In the genomic region with DNA sequence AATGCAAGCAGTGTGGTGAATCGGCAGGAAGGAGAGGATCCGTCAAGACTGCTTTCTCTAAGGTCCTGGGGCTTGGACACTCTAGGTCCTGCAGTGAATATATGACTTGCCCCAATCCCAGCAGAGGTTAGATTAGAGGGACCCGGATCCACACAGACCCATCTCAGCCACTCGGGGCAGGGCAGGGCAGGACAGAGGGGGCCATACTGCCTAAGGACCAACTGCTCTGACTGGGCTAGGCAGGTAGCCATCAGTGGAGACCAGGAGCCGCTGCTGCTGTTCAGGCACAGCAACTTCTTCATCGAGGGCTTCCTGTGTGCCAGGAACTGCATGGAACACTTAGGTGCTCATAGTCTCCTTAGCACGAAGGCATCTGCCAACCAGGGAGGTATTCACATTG, we compare ENCODE assay signal across 24 mouse cellular contexts. TPM values are rescaled to one million over a fixed set of nuclear protein-coding genes. Genes with fewer than 3 reads are reported as not detected.
DNase-seq lines count a peak whose midpoint lies in the region; ATAC-seq and TF ChIP-seq lines count a peak whose summit lies in the region.
"Had no signal": no experiment of that assay in that cellular context is flagged by ENCODE, and none has a peak within 500 bp of the region (broad histone marks: within the 10 kb centered on the region; RNA-seq: fewer than 3 reads in every experiment).

No protein-coding gene starts in this region.

- peak; percentile 11 for DNase-seq in liver, postnatal 0 days
- no peak for DNase-seq in liver
- DNase-seq in midbrain, embryonic 11.5 days (ENCODE audit: low spot score, missing footprints): peak; percentile 41
- DNase-seq in gastrocnemius, adult 8-10 months (ENCODE audit: low spot score in 2 of 2): no peak
- DNase-seq: cerebellum, adult 11-12 months; cerebellum, adult 9-10 months; cerebellum, postnatal 25 days; forebrain, postnatal 0 days; gastrocnemius, postnatal 25 days had no signal

- no peaks in the 10 kb centered on the region for H3K9me3 ChIP-seq in heart, embryonic 12.5 days (replicated peaks)
- no peaks in the 10 kb centered on the region for H3K9me3 ChIP-seq in heart, embryonic 11.5 days (replicated peaks; ENCODE audit: control insufficient read depth, low read length)
- no peaks in the 10 kb centered on the region for H3K9me3 ChIP-seq in liver, postnatal 0 days (ENCODE audit: low read length)
- no peaks in the 10 kb centered on the region for H3K9me3 ChIP-seq in midbrain, embryonic 11.5 days (ENCODE audit: control insufficient read depth, low read length)
- no peaks in the 10 kb centered on the region for H3K9me3 ChIP-seq in midbrain, embryonic 15.5 days
- H3K9me3 ChIP-seq: embryonic facial prominence, embryonic 13.5 days; forebrain, embryonic 13.5 days; hindbrain, embryonic 10.5 days had no signal

- peaks cover 62% of the 10 kb centered on the region for H3K4me1 ChIP-seq in heart, embryonic 12.5 days (replicated peaks)
- peaks cover 41% of the 10 kb centered on the region for H3K4me1 ChIP-seq in heart, embryonic 11.5 days (ENCODE audit: control insufficient read depth, insufficient read depth, low read length)
- H3K4me1 ChIP-seq in liver, postnatal 0 days (ENCODE audit: insufficient read depth): no peaks in the 10 kb centered on the region
- no peaks in the 10 kb centered on the region for H3K4me1 ChIP-seq in midbrain, embryonic 11.5 days (ENCODE audit: control insufficient read depth, insufficient read depth, low read length)
- H3K4me1 ChIP-seq in midbrain, embryonic 15.5 days: peaks cover 13% of the 10 kb centered on the region

- ATAC-seq in heart, embryonic 12.5 days (ENCODE audit: insufficient number of reproducible peaks, low FRiP score): no peak
- ATAC-seq in heart, embryonic 11.5 days (replicated peaks; ENCODE audit: insufficient number of reproducible peaks, low FRiP score, low TSS enrichment): no peak
- no peak for ATAC-seq in liver, postnatal 0 days
- ATAC-seq in midbrain, embryonic 11.5 days (ENCODE audit: low FRiP score): no peak
- no peak for ATAC-seq in midbrain, embryonic 15.5 days (replicated peaks)
- ATAC-seq: activated CD4-positive, CD25-positive, alpha-beta regulatory T cell, adult 4 months; forebrain, embryonic 13.5 days; forebrain, postnatal 0 days; Patski had no signal

- WGBS in heart, embryonic 12.5 days: 77% methylated on average over 7 of the region's 7 CpGs
- 69% methylated on average over 7 of the region's 7 CpGs for WGBS in heart, embryonic 11.5 days (ENCODE audit: insufficient replicate concordance)
- WGBS in liver, postnatal 0 days (ENCODE audit: insufficient replicate concordance): 73% methylated on average over 7 of the region's 7 CpGs
- WGBS in midbrain, embryonic 11.5 days: 83% methylated on average over 7 of the region's 7 CpGs
- 88% methylated on average over 7 of the region's 7 CpGs for WGBS in midbrain, embryonic 15.5 days

- H3K36me3 ChIP-seq in heart, embryonic 12.5 days: peaks cover 3% of the 10 kb centered on the region; the same call in 1 of the 2 replicates
- no peaks in the 10 kb centered on the region for H3K36me3 ChIP-seq in heart, embryonic 11.5 days (ENCODE audit: control insufficient read depth, insufficient read depth, low read length)
- H3K36me3 ChIP-seq in liver, postnatal 0 days (replicated peaks; ENCODE audit: insufficient read depth, low read length): no peaks in the 10 kb centered on the region
- H3K36me3 ChIP-seq in midbrain, embryonic 11.5 days (ENCODE audit: control insufficient read depth, insufficient read depth, low read length): no peaks in the 10 kb centered on the region
- no peaks in the 10 kb centered on the region for H3K36me3 ChIP-seq in midbrain, embryonic 15.5 days (replicated peaks)
- H3K36me3 ChIP-seq: embryonic facial prominence, embryonic 13.5 days; hindbrain, embryonic 10.5 days had no signal

- TF ChIP-seq EP300 in liver, postnatal 0 days (IDR thresholded peaks at IDR 0.05; ENCODE audit: low read depth): no peak

- no peak overlapping the region for H3K4me2 ChIP-seq in heart, embryonic 12.5 days
- no peak overlapping the region for H3K4me2 ChIP-seq in heart, embryonic 11.5 days
- no peak overlapping the region for H3K4me2 ChIP-seq in liver, postnatal 0 days (ENCODE audit: low read depth, low read length)
- H3K4me2 ChIP-seq in midbrain, embryonic 11.5 days: no peak overlapping the region
- no peak overlapping the region for H3K4me2 ChIP-seq in midbrain, embryonic 15.5 days
- H3K4me2 ChIP-seq: embryonic facial prominence, embryonic 13.5 days; forebrain, embryonic 13.5 days; hindbrain, embryonic 14.5 days had no signal

- H3K27me3 ChIP-seq in heart, embryonic 12.5 days (replicated peaks): no peaks in the 10 kb centered on the region
- no peaks in the 10 kb centered on the region for H3K27me3 ChIP-seq in heart, embryonic 11.5 days (ENCODE audit: control insufficient read depth, insufficient read depth, low read length)
- H3K27me3 ChIP-seq in liver, postnatal 0 days (ENCODE audit: insufficient read depth, low read length): no peaks in the 10 kb centered on the region
- H3K27me3 ChIP-seq in midbrain, embryonic 11.5 days (ENCODE audit: control insufficient read depth, insufficient read depth, low read length): no peaks in the 10 kb centered on the region
- H3K27me3 ChIP-seq in midbrain, embryonic 15.5 days (replicated peaks): no peaks in the 10 kb centered on the region
- H3K27me3 ChIP-seq: CH12.LX; embryonic facial prominence, embryonic 13.5 days; forebrain, embryonic 13.5 days; Patski had no signal

- TF ChIP-seq CTCF in liver, postnatal 0 days (IDR thresholded peaks at IDR 0.05; ENCODE audit: low read depth): no peak

- no peak overlapping the region for H3K9ac ChIP-seq in heart, embryonic 12.5 days
- H3K9ac ChIP-seq in heart, embryonic 11.5 days (ENCODE audit: low read depth, low read length): no peak overlapping the region
- H3K9ac ChIP-seq in liver, postnatal 0 days (replicated peaks): no peak overlapping the region
- no peak overlapping the region for H3K9ac ChIP-seq in midbrain, embryonic 11.5 days (ENCODE audit: low read length)
- no peak overlapping the region for H3K9ac ChIP-seq in midbrain, embryonic 15.5 days
- H3K9ac ChIP-seq: embryonic facial prominence, embryonic 13.5 days; forebrain, embryonic 13.5 days; forebrain, postnatal 0 days; hindbrain, embryonic 14.5 days had no signal

- peak overlapping the region; percentile 55; the same call in 1 of the 2 replicates for H3K27ac ChIP-seq in heart, embryonic 12.5 days (ENCODE audit: poor library complexity, severe bottlenecking)
- H3K27ac ChIP-seq in heart, embryonic 11.5 days (ENCODE audit: low read depth, low read length): no peak overlapping the region
- H3K27ac ChIP-seq in liver, postnatal 0 days (ENCODE audit: low read depth): no peak overlapping the region
- H3K27ac ChIP-seq in midbrain, embryonic 11.5 days (ENCODE audit: low read depth, low read length): no peak overlapping the region
- no peak overlapping the region for H3K27ac ChIP-seq in midbrain, embryonic 15.5 days
- H3K27ac ChIP-seq: embryonic facial prominence, embryonic 13.5 days; forebrain, embryonic 13.5 days; hindbrain, embryonic 10.5 days; hindbrain, embryonic 14.5 days had no signal

- no peak overlapping the region for H3K4me3 ChIP-seq in heart, embryonic 12.5 days
- no peak overlapping the region for H3K4me3 ChIP-seq in heart, embryonic 11.5 days (ENCODE audit: low read depth, low read length)
- H3K4me3 ChIP-seq in liver, postnatal 0 days (ENCODE audit: low read depth, low read length): no peak overlapping the region
- no peak overlapping the region for H3K4me3 ChIP-seq in midbrain, embryonic 11.5 days (ENCODE audit: low read depth, low read length)
- H3K4me3 ChIP-seq in midbrain, embryonic 15.5 days: no peak overlapping the region
- H3K4me3 ChIP-seq: embryonic facial prominence, embryonic 13.5 days; forebrain, embryonic 13.5 days; hindbrain, embryonic 10.5 days had no signal

RNA-seq across cellular contexts. Expression of a gene that starts 0.8 kb away (rescaled TPM):
- polyA plus RNA-seq in heart, embryonic 12.5 days (2016; fragmentation: Nextera tagmentation; extraction: Ambion mirVana): not detected in 2 replicates
- 0.55 TPM in 1 of 2 replicates, not detected in the other for polyA plus RNA-seq in heart, embryonic 11.5 days (2014; fragmentation: Nextera tagmentation; extraction: Ambion mirVana)
- not detected in 2 replicates for polyA plus RNA-seq in liver, postnatal 0 days (2015; fragmentation: Nextera tagmentation; extraction: Ambion mirVana)
- polyA plus RNA-seq in midbrain, embryonic 11.5 days (2014; fragmentation: Nextera tagmentation; extraction: Ambion mirVana): not detected in 2 replicates
- not detected in 2 replicates for polyA plus RNA-seq in midbrain, embryonic 15.5 days (2015; fragmentation: Nextera tagmentation; extraction: Ambion mirVana)
- not detected for total RNA-seq in gastrocnemius, adult 8-10 months (2022)
- total RNA-seq: adrenal gland, adult 18-20 months; adrenal gland, postnatal 14 days; CH12.LX; forebrain, postnatal 0 days; gastrocnemius, adult 18-20 months; gastrocnemius, postnatal 25 days; granulocyte monocyte progenitor cell, adult 5-6 weeks had no signal
- polyA plus RNA-seq: activated CD4-positive, CD25-positive, alpha-beta regulatory T cell, adult 4 months; embryonic facial prominence, embryonic 13.5 days; forebrain, embryonic 13.5 days; forebrain, postnatal 0 days; hindbrain, embryonic 10.5 days; hindbrain, embryonic 14.5 days; Patski had no signal

RNA-seq across cellular contexts. Expression of a gene that starts 22.0 kb away (rescaled TPM):
- not detected in 2 replicates for polyA plus RNA-seq in heart, embryonic 12.5 days (2016; fragmentation: Nextera tagmentation; extraction: Ambion mirVana)
- not detected in 2 replicates for polyA plus RNA-seq in heart, embryonic 11.5 days (2014; fragmentation: Nextera tagmentation; extraction: Ambion mirVana)
- not detected in 2 replicates for polyA plus RNA-seq in liver, postnatal 0 days (2015; fragmentation: Nextera tagmentation; extraction: Ambion mirVana)
- polyA plus RNA-seq in midbrain, embryonic 11.5 days (2014; fragmentation: Nextera tagmentation; extraction: Ambion mirVana): not detected in 2 replicates
- not detected in 2 replicates for polyA plus RNA-seq in midbrain, embryonic 15.5 days (2015; fragmentation: Nextera tagmentation; extraction: Ambion mirVana)
- total RNA-seq in gastrocnemius, adult 8-10 months (2022): not detected
- total RNA-seq: adrenal gland, postnatal 14 days; forebrain, postnatal 0 days; gastrocnemius, adult 18-20 months; gastrocnemius, postnatal 25 days; granulocyte monocyte progenitor cell, adult 5-6 weeks had no signal
- polyA plus RNA-seq: activated CD4-positive, CD25-positive, alpha-beta regulatory T cell, adult 4 months; embryonic facial prominence, embryonic 13.5 days; forebrain, embryonic 13.5 days; forebrain, postnatal 0 days; heart, postnatal 0 days; hindbrain, embryonic 10.5 days; hindbrain, embryonic 14.5 days had no signal

Comparison
In these comparisons a context has a peak if more than half of its experiments do, and no peak if none do; other contexts are left out.
1. DNase-seq: peak in liver, postnatal 0 days (single experiment) and midbrain, embryonic 11.5 days (single experiment); none in liver (single experiment) and gastrocnemius, adult 8-10 months (0 of 2).